Mouse (Mus musculus) lung, postnatal 10 days (tissue): Measurements from ENCODE around the gene Vps37c.

Source experiments
- DNase-seq: peaks from one replicate; pipeline ENCODE4 v3.0.0; 2021

Gene Vps37c

DNA sequence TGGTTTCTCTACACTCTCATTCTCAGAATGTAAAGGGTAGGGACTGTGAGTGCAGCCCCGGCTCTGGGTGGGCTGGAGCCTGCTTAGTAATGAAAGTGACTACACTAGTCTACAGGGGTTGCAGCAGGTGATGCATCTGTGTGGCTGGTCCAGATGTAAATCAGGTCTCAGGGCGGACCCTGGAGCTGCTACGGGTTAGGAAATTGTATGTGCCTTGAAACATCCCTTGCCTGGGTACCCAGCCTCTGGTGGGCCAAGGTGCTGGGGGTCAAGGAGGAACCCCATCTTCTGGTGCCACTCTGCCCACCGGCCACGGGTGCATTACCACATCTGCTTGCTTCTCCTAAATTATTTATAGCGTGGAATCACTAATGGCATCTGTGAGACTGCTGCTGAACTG, 25.6 kb downstream of the Vps37c start:
- no peak for DNase-seq

DNA sequence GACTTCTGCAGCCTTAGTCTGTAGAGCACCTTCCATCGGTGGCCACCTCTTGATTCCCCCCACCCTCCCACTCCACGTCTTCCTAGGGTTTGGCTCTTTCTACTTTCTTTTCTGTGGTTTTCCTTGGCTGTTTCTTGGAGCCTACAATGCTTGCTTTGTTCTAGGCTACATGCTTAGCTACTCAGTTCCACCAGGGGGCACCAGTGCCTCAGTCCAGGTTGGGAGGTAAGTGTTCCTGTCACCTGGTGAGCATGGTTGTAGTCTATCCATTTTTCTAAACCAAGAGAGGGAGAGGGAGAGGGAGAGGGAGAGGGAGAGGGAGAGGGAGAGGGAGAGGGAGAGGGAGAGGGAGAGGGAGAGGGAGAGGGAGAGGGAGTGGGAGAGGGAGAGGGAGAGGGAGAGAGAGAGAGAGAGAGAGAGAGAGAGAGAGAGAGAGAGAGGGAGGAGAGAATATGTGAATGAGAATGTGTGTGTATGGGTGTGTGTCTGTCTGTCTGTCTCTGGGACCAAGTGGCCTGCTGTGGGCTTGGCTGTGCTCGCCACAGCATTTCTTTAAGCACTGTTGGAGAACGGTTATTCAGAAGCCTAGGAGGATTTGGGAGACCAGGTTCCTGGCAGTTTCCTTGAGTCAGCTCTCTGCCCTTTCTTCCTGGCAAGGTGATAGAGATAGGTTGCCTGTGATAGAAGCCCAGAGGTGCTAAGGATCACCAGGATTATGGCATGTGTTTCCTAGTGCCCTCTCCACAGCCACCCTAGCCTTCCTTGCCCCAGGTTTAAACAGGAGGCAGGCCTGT, 26.3 kb downstream of the Vps37c start:
- peak; percentile 79 for DNase-seq

- DNase-seq: peak; percentile 38
Observed at GRCm38 (mm10) chr19:10715476-10715875, 26.9 kb downstream of the Vps37c start.

DNA sequence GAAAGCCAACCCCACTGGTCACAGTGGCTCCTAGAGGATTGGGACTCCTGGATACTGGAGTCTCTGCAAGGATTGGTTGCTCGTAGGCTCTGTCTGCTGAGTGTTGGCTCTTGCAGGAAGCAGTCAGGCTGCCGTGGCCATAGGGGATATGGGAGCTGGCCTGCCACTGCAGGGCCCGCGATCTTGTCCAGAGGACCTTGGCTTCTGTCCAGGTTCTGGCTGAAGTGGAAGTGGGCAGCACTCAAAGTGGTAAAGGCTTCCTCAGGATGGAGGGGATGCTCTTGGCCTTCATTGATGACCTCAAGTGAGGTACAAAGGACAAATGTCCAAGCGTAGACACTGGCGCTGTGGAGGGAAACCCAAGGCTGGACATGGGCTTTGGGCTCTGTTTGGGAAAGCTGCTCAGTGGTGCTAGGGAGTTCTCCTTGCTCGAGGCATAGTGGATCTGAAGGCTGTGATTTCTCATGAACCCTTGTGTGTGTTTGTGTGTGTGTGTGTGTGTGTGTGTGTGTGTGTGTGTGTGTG, 29.8 kb downstream of the Vps37c start:
- DNase-seq: peak; percentile 59

GRCm38 (mm10) chr19:10719751-10720150, 31.2 kb downstream of the Vps37c start:
- no peak for DNase-seq

GRCm38 (mm10) chr19:10720524-10720923, 32.0 kb downstream of the Vps37c start:
- no peak for DNase-seq

DNA sequence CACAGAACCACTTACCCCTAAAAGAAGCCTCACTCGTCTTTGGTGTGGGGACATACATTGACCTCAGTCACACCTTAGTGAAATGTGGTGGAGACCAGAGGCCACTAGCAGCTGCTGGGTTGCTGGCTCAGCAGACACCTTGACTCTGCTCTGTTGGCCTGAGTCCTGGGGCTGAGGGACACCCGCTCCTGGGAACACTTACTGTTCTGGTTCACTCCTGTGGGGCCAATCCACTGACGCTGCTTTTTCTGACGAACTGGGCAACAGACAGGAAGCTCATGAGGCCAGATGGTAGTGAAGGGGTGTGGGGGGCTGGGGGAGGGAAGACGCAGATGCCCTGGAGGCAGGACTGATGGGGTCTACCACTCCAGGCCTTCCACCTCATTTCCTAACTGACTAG, 32.5 kb downstream of the Vps37c start:
- no peak for DNase-seq

DNA sequence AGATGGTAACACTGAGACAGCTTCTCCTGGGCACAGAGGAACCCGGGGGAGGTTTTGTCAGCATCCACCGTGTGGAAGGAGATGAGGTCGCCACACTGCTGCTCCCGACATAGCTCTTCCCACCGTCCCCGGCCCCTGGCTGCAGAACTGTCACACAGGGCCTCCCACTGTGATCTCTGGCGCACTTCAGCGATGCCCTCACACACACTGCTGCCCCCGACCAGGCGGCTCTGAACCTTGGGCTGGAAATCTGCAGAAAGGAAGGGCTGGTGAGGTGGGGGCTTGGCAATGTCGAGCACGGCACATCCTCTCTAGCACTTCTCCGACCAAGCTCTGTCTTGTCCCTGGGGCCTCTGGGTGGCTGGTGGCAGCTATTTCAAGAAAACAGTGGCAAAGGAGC, 34.5 kb downstream of the Vps37c start:
- DNase-seq: no peak

DNA sequence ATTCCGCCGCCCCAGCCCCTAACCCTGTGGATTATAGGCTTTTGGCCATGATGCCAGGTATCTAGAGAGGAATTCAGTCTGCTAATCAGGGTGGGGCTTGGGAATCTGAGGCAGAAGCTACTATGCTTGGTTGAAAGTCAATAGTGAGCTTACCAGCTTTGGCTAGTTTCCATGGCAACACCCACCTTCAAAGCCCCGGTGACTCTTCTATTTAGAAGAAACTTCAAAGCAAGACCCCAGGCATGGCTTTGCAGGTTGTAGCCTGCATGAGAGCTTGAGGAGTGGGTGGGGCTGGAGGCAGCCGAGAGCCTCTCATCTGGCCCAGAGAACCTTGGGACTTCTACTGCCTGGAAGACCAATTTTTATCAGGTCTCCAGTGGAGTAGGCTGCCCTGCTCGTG, 35.1 kb downstream of the Vps37c start:
- DNase-seq: no peak

- no peak for DNase-seq
Observed at GRCm38 (mm10) chr19:10724629-10725363, 36.3 kb downstream of the Vps37c start.

DNA sequence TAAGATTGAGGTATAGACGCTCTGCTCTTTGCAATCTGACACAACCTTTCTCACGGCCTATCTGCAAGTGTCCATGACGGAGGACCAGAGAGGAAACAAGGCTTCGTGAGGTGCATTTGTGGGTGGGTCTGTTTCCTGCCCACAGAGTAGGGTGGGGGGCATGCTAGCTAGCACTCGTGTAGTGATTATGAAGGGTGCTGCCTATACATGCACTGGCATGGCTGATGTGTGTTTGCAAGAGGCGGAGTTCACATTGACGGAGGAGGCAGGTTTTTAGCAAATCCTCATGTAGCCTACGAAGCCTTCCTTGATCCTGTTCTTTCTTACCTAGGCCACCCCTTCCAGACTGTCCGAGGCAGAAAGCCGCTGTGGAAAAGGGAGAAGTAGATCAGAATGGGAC, 41.4 kb downstream of the Vps37c start:
- DNase-seq: no peak

- DNase-seq: no peak
Observed at GRCm38 (mm10) chr19:10730469-10730868, 41.9 kb downstream of the Vps37c start.

DNA sequence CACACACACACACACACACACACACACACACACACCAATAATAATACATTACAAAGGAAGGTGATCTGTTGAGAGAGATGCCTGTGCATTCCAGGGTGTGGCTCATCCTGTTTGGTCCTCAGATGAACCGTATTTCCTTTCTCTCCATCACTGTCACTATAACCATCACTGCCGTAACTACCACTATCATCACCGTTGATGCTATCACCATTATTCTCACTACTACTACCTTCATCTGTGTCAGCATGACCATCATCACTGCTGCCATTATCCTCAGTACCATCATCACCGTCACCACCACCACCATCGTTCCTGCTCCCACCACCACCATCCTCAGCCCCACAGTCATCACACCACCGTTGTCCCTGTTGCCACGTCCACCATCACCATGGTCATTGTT, 43.4 kb downstream of the Vps37c start:
- DNase-seq: no peak

DNA sequence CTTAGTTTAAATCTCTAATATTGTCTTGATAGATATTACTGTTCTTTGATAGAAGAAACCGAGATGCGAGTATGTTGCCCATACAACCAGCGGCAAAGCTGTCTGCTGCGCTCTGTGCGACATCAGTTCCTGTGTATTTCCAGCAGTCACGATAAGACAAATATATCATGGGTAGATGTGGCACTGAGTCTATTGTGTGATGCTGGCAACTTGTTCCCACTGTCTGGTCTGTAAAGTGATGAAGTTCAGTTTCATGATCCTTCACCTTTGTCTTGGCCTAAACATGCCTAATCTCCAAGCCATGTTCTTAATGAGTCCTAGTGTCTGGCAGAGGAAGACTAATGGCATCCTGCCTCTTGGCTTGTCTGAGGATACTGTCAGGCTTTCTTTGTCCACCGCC, 44.2 kb downstream of the Vps37c start:
- DNase-seq: no peak

DNA sequence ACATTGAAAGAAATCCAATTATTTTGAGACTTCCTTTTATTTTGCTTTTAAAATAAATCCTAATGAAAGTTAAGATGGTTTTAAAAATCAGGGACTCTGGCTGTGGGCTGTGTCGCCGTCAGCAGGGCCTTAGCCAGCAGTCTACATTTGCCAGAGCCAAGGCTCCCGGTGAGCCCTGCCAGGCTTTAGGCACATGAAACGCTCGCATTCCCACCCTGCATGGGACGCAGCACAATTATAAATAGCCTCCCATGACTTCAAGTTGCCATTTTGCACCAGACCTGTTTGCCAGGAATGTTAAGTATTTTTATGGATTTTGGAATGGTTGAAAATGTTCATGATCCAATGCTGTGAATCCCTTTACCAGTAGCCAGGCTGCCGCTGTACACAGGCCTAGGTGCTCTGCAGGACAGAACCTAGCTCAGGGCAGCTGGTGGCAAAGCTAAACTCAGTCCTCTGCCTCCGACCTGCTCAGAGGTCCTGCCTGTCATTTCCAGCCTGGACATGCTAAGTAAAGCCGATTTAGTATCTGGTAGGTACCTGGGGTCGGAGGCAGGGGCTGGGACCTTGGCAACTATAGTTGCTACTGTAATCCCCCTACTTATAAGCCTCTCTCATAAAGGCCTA, 45.1 kb downstream of the Vps37c start:
- DNase-seq: no peak

GRCm38 (mm10) chr19:10734554-10734953, 46.0 kb downstream of the Vps37c start:
- DNase-seq: no peak

- no peak for DNase-seq
Observed at GRCm38 (mm10) chr19:10735061-10735460, 46.5 kb downstream of the Vps37c start.

GRCm38 (mm10) chr19:10735861-10736260, 47.3 kb downstream of the Vps37c start:
- DNase-seq: no peak

DNA sequence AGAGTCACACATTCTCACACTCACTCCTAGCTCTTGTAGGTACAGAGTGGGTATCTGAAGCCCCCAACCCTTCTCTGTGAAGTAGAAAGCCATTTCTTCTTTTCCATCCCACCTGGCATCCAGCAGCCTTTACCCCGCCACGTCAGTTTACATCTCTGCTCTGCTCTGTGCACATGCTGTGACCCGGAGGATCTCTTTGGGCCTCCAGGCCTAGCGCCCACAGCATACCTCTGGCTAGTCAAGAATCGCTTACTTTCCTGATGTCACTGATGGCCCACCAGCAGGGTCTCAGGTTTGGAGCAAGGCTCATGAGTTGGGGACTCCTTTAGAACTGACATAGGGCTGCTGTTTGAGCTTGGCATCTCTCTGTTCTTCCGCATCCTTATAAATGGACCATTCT, 49.5 kb downstream of the Vps37c start:
- DNase-seq: no peak

DNA sequence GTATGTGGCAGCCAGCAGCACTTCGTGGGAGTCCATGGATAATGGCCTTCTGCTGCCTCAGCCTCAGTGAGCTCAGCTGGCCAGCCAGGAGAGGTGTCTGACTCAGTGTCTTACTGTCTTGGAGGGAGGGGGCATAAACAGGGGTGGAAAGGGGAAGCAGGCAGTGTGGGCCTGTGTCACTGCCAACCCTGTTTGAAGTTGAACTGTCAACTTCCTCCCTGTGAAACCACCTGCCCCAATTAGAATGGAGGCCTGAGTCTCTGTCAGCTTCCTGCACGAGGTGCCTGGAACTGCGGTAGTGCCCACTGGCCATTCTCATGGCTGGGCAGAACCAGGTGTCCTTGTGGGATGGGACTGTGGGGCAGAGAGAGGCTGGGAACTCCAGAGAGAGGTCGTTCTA, 50.3 kb downstream of the Vps37c start, which contains the start of gene Cd5:
Gene Cd5, minus strand, starts transcription at position 192 of the 400 bp plus-strand sequence.
- DNase-seq: no peak

DNA sequence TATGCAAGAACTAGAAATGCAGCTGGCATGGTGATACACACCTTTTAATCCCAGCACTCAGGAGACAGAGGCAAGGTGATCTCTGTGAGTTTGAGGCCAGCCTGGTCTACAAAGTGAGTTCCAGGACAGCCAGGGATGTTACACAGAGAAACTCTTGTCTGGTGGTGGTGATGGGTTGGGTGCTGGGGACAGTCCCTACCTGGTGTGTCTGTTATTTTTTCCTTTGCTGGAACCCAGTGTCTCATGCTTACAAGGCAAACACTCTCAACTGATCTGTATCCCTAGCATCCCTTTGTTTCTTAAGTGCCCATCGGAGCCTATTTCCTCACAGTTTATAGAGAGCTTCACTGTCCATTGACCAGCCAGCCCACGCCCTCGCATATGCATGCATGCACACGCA, 51.4 kb downstream of the Vps37c start:
- DNase-seq: no peak

DNA sequence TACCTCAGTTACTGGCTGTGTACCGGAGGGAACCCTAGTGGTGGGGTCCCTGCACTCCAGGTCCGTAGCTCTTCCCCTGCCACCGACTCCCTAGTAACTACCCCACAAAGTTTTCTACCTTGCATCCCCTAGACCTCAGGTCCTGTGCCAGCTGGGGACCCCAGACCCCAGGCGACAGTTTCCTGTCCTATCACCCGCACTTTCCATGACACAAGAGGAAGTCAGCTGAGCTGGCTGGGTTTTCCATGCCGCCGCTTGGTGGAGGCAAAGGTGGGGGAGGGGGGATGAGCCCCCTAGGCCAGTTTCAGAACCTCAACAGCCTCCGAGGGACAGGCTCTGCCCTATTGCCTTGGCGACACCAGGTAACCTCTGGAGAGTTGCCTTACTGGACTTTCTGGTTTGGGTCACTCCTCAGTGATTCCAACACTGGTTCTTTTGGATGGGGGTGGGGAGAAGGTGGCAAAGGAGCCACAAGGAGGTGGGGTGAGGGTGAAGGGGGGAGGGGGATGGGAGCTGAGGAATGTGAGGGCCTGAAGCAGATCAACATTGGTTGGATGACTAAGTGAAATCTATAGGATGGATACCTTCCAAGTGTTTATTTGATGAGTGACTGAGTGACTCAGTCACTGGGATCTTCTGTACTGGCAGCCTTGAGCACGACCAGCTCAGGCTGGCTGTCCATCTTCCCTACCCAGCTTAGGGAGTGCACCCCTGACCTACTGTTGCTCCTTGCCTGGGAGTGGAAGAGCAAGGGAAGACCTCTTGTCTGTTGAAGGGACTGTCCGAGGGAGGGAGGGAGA, 52.3 kb downstream of the Vps37c start:
- peak; percentile 26 for DNase-seq

- no peak for DNase-seq
Observed at GRCm38 (mm10) chr19:10742145-10742544, 53.6 kb downstream of the Vps37c start.
